Mouse (Mus musculus) megakaryocyte, embryonic 14.5 days (primary cell): ENCODE measurements around the gene Garnl3. TPM values are rescaled to one million over a fixed set of nuclear protein-coding genes. Genes with fewer than 3 reads are reported as not detected.

ENCODE experiments used
- H3K27me3 ChIP-seq: replicated peaks from 2 replicates; pipeline ENCODE3; 2012; ENCODE audit warnings: inconsistent platforms
- H3K36me3 ChIP-seq: replicated peaks from 2 replicates; pipeline ENCODE3; 2012; ENCODE audit warnings: low read length, inconsistent platforms, mixed read lengths
- H3K4me1 ChIP-seq: 2 replicates; pipeline ENCODE4 v1.6.1; 2012; ENCODE audit warnings: inconsistent platforms
- H3K4me3 ChIP-seq: replicated peaks from 2 replicates; pipeline ENCODE3; 2012; ENCODE audit warnings: moderate library complexity, mild to moderate bottlenecking, inconsistent platforms
- H3K9me3 ChIP-seq: 2 replicates; pipeline ENCODE4 v1.6.1; 2012; ENCODE audit warnings: inconsistent platforms
- FLI1 ChIP-seq: IDR thresholded peaks from 2 replicates; pipeline ENCODE4 v1.6.1; 2012; ENCODE audit warnings: low read length, inconsistent platforms, mixed read lengths
- GATA1 ChIP-seq: IDR thresholded peaks from 3 replicates; pipeline ENCODE4 v1.6.1; 2012; ENCODE audit warnings: mixed read lengths, low read length, inconsistent platforms, borderline replicate concordance
- polyA plus RNA-seq: library from polyadenylated mRNA; stranded (reverse); fragments of >175 nt; gene quantifications from 2 replicates; pipeline ENCODE4 v1.2.3, GENCODE M21; 2012; ENCODE audit warnings: low replicate concordance; ENCODE audit not compliant: insufficient read depth

Gene Garnl3
- polyA plus RNA-seq, 1 experiment = 0.06 TPM

GRCm38 (mm10) chr2:33005041-33005440 is 126.4 kb downstream of the Garnl3 start:
- Histone ChIP-seq H3K9me3 (no peaks in the 10 kb centered on the region; the same call in 1 of the 2 replicates), H3K27me3 (peaks cover 48% of the 10 kb centered on the region), H3K4me3 (no peak overlapping the region), H3K36me3 (no peaks in the 10 kb centered on the region), H3K4me1 (no peaks in the 10 kb centered on the region)
- TF ChIP-seq GATA1 = no peak
- no peak for TF ChIP-seq FLI1

- Histone ChIP-seq H3K27me3 (peaks cover 52% of the 10 kb centered on the region), H3K4me3 (no peak overlapping the region), H3K9me3 (no peaks in the 10 kb centered on the region; the same call in 1 of the 2 replicates), H3K4me1 (no peaks in the 10 kb centered on the region), H3K36me3 (no peaks in the 10 kb centered on the region)
- TF ChIP-seq FLI1 (no peak), GATA1 (no peak)
Observed at GRCm38 (mm10) chr2:33002144-33002543, 129.3 kb downstream of the Garnl3 start.

GRCm38 (mm10) chr2:32999752-33000151 is 131.7 kb downstream of the Garnl3 start:
- H3K4me1 ChIP-seq = no peaks in the 10 kb centered on the region
- no peaks in the 10 kb centered on the region; the same call in 1 of the 2 replicates for H3K9me3 ChIP-seq
- H3K27me3 ChIP-seq = peaks cover 44% of the 10 kb centered on the region
- no peaks in the 10 kb centered on the region for H3K36me3 ChIP-seq
- H3K4me3 ChIP-seq = no peak overlapping the region
- TF ChIP-seq GATA1 (no peak), FLI1 (no peak)

- Histone ChIP-seq H3K4me1 (no peaks in the 10 kb centered on the region), H3K36me3 (no peaks in the 10 kb centered on the region), H3K27me3 (peaks cover 38% of the 10 kb centered on the region), H3K9me3 (no peaks in the 10 kb centered on the region; the same call in 1 of the 2 replicates), H3K4me3 (no peak overlapping the region)
- TF ChIP-seq GATA1 (no peak), FLI1 (no peak)
Observed at GRCm38 (mm10) chr2:32997792-32998191, 133.7 kb downstream of the Garnl3 start.

GRCm38 (mm10) chr2:32997081-32997480 is 134.4 kb downstream of the Garnl3 start:
- no peak for TF ChIP-seq FLI1
- Histone ChIP-seq H3K4me1 (peaks cover 3% of the 10 kb centered on the region; the same call in 1 of the 2 replicates), H3K27me3 (peaks cover 38% of the 10 kb centered on the region)

GRCm38 (mm10) chr2:32992130-32992529 is 139.3 kb downstream of the Garnl3 start:
- Histone ChIP-seq H3K27me3 (peaks cover 40% of the 10 kb centered on the region), H3K9me3 (no peaks in the 10 kb centered on the region), H3K4me3 (no peak overlapping the region), H3K36me3 (no peaks in the 10 kb centered on the region), H3K4me1 (peaks cover 13% of the 10 kb centered on the region)
- TF ChIP-seq GATA1 = no peak
- no peak for TF ChIP-seq FLI1

More at GRCm38 (mm10) chr2:32997081-32997480, 134.4 kb downstream of the Garnl3 start:
- H3K36me3 ChIP-seq = no peaks in the 10 kb centered on the region
- H3K4me3 ChIP-seq = no peak overlapping the region
- no peaks in the 10 kb centered on the region; the same call in 1 of the 2 replicates for H3K9me3 ChIP-seq

- Histone ChIP-seq H3K9me3 (no peaks in the 10 kb centered on the region), H3K36me3 (no peaks in the 10 kb centered on the region), H3K4me3 (no peak overlapping the region), H3K27me3 (peaks cover 45% of the 10 kb centered on the region), H3K4me1 (peaks cover 13% of the 10 kb centered on the region)
- no peak for TF ChIP-seq GATA1
- TF ChIP-seq FLI1 = no peak
Observed at GRCm38 (mm10) chr2:32990167-32990832, 141.2 kb downstream of the Garnl3 start.

- no peaks in the 10 kb centered on the region for H3K9me3 ChIP-seq
- TF ChIP-seq FLI1 = no peak
- TF ChIP-seq GATA1 = no peak
Observed at GRCm38 (mm10) chr2:32989376-32989775, 142.1 kb downstream of the Garnl3 start.

GRCm38 (mm10) chr2:32985844-32986243 is 145.6 kb downstream of the Garnl3 start:
- Histone ChIP-seq H3K36me3 (no peaks in the 10 kb centered on the region), H3K27me3 (peaks cover 28% of the 10 kb centered on the region), H3K9me3 (no peaks in the 10 kb centered on the region), H3K4me1 (peaks cover 29% of the 10 kb centered on the region), H3K4me3 (no peak overlapping the region)
- TF ChIP-seq FLI1 (no peak), GATA1 (no peak)

More at GRCm38 (mm10) chr2:32989376-32989775, 142.1 kb downstream of the Garnl3 start:
- H3K4me1 ChIP-seq = peaks cover 16% of the 10 kb centered on the region
- no peak overlapping the region for H3K4me3 ChIP-seq
- H3K36me3 ChIP-seq = no peaks in the 10 kb centered on the region
- peaks cover 41% of the 10 kb centered on the region for H3K27me3 ChIP-seq

GRCm38 (mm10) chr2:32983617-32984016 is 147.8 kb downstream of the Garnl3 start:
- no peaks in the 10 kb centered on the region for H3K9me3 ChIP-seq
- H3K4me3 ChIP-seq = no peak overlapping the region
- H3K27me3 ChIP-seq = peaks cover 30% of the 10 kb centered on the region
- H3K4me1 ChIP-seq = peaks cover 24% of the 10 kb centered on the region
- TF ChIP-seq FLI1 = no peak
- no peak for TF ChIP-seq GATA1
- H3K36me3 ChIP-seq = no peaks in the 10 kb centered on the region

GRCm38 (mm10) chr2:32982700-32983099 is 148.8 kb downstream of the Garnl3 start:
- peaks cover 27% of the 10 kb centered on the region for H3K27me3 ChIP-seq
- no peaks in the 10 kb centered on the region for H3K9me3 ChIP-seq
- H3K36me3 ChIP-seq = peaks cover 2% of the 10 kb centered on the region
- peak overlapping the region; percentile 95 for H3K4me3 ChIP-seq
- TF ChIP-seq GATA1 = no peak
- TF ChIP-seq FLI1 = no peak
- H3K4me1 ChIP-seq = peaks cover 30% of the 10 kb centered on the region
